In genomic region chr13:81273837-81274236, GRCm38 (mm10) we compare ENCODE assay signal across 29 mouse cellular contexts.
"Had no signal": no experiment of that assay in that cellular context is flagged by ENCODE, and none has a peak within 500 bp of the region (broad histone marks: within the 10 kb centered on the region; RNA-seq: fewer than 3 reads in every experiment).

No protein-coding gene starts in this region.

- ATAC-seq: forebrain, embryonic 13.5 days; forebrain, embryonic 14.5 days; forebrain, embryonic 15.5 days; forebrain, embryonic 16.5 days; forebrain, postnatal 0 days had no signal

- H3K27ac ChIP-seq: embryonic facial prominence, embryonic 12.5 days; embryonic facial prominence, embryonic 13.5 days; embryonic facial prominence, embryonic 15.5 days; forebrain, embryonic 10.5 days; forebrain, embryonic 12.5 days; forebrain, embryonic 13.5 days; forebrain, embryonic 15.5 days; gastrocnemius, adult 2 months; heart, adult 2 months had no signal

- H3K4me3 ChIP-seq: embryonic facial prominence, embryonic 12.5 days; embryonic facial prominence, embryonic 13.5 days; embryonic facial prominence, embryonic 15.5 days; erythroblast, embryonic 14.5 days; forebrain, embryonic 10.5 days; forebrain, embryonic 12.5 days; forebrain, embryonic 13.5 days; forebrain, embryonic 15.5 days; gastrocnemius, adult 2 months; heart, adult 2 months had no signal

- H3K36me3 ChIP-seq: embryonic facial prominence, embryonic 12.5 days; embryonic facial prominence, embryonic 13.5 days; embryonic facial prominence, embryonic 15.5 days; forebrain, embryonic 10.5 days; forebrain, embryonic 15.5 days had no signal

- H3K4me1 ChIP-seq: embryonic facial prominence, embryonic 12.5 days; embryonic facial prominence, embryonic 13.5 days; embryonic facial prominence, embryonic 15.5 days; forebrain, embryonic 10.5 days; forebrain, embryonic 12.5 days; forebrain, embryonic 13.5 days; forebrain, embryonic 15.5 days had no signal

- H3K9me3 ChIP-seq: embryonic facial prominence, embryonic 12.5 days; embryonic facial prominence, embryonic 13.5 days; embryonic facial prominence, embryonic 15.5 days; forebrain, embryonic 10.5 days; forebrain, embryonic 12.5 days; forebrain, embryonic 13.5 days; forebrain, embryonic 15.5 days had no signal

- H3K9ac ChIP-seq: embryonic facial prominence, embryonic 12.5 days; embryonic facial prominence, embryonic 13.5 days; embryonic facial prominence, embryonic 15.5 days; forebrain, embryonic 12.5 days; forebrain, embryonic 13.5 days; forebrain, embryonic 15.5 days; forebrain, postnatal 0 days had no signal

- H3K27me3 ChIP-seq: embryonic facial prominence, embryonic 12.5 days; embryonic facial prominence, embryonic 13.5 days; embryonic facial prominence, embryonic 15.5 days; forebrain, embryonic 12.5 days; forebrain, embryonic 13.5 days; forebrain, embryonic 15.5 days had no signal

- DNase-seq: cerebellum, adult 18-20 months; cerebellum, adult 2 months; cerebellum, adult 8-10 months; cerebellum, adult 9-10 months; cerebellum, adult 9-11 months; cerebellum, postnatal 10 days; cerebellum, postnatal 14 days; cerebellum, postnatal 25 days; cerebellum, postnatal 36 days; embryo, embryonic 11 days; forebrain, postnatal 0 days; gastrocnemius, adult 2 months; gastrocnemius, postnatal 10 days; gastrocnemius, postnatal 14 days; gastrocnemius, postnatal 25 days; gastrocnemius, postnatal 36 days; heart, adult 11 months; heart, adult 18-20 months; heart, adult 2 months had no signal

- H3K4me2 ChIP-seq: embryonic facial prominence, embryonic 12.5 days; embryonic facial prominence, embryonic 13.5 days; embryonic facial prominence, embryonic 15.5 days; forebrain, embryonic 12.5 days; forebrain, embryonic 13.5 days; forebrain, embryonic 15.5 days had no signal
